Mouse (Mus musculus) limb, embryonic 11.5 days (tissue): Measurements from ENCODE around the gene Wdr61. TPM values are rescaled to one million over a fixed set of nuclear protein-coding genes. Genes with fewer than 3 reads are reported as not detected.

ENCODE experiments used
- ATAC-seq: fragments of 200-750 bp; cut with Nextera tagmentation; 2 replicates; pipeline ENCODE4 v1.8.0; 2017; ENCODE audit warnings: low read depth; ENCODE audit not compliant: insufficient number of reproducible peaks, low FRiP score, low TSS enrichment
- DNase-seq: peaks from one replicate; pipeline ENCODE4 v3.0.0-alpha.2; 2015; ENCODE audit warnings: low spot score
- H3K27ac ChIP-seq: fragments of 300-500 bp; sonication (generic); replicated peaks from 2 replicates; pipeline ENCODE4 v1.5.1; 2014; ENCODE audit warnings: low read depth, mild to moderate bottlenecking, low read length
- H3K27me3 ChIP-seq: fragments of 300-500 bp; sonication (generic); 2 replicates; pipeline ENCODE4 v1.6.1; 2014; ENCODE audit warnings: mild to moderate bottlenecking, low read length, mixed read lengths; ENCODE audit not compliant: control insufficient read depth, insufficient read depth
- H3K36me3 ChIP-seq: fragments of 300-500 bp; sonication (generic); 2 replicates; pipeline ENCODE4 v1.6.1; 2014; ENCODE audit warnings: mild to moderate bottlenecking, low read length, moderate library complexity, mixed read lengths; ENCODE audit not compliant: control insufficient read depth, insufficient read depth
- H3K4me1 ChIP-seq: fragments of 300-500 bp; sonication (generic); 2 replicates; pipeline ENCODE4 v1.6.1; 2014; ENCODE audit warnings: low read length, mixed read lengths; ENCODE audit not compliant: control insufficient read depth, insufficient read depth
- H3K4me2 ChIP-seq: fragments of 300-500 bp; sonication (generic); 2 replicates; pipeline ENCODE4 v1.6.1; 2014; ENCODE audit warnings: low read depth, mild to moderate bottlenecking, moderate library complexity; ENCODE audit not compliant: severe bottlenecking
- H3K4me3 ChIP-seq: fragments of 300-500 bp; sonication (generic); 2 replicates; pipeline ENCODE4 v1.5.1; 2014; ENCODE audit warnings: low read depth, low read length
- H3K9ac ChIP-seq: fragments of 300-500 bp; sonication (generic); 2 replicates; pipeline ENCODE4 v1.6.1; 2014; ENCODE audit warnings: mild to moderate bottlenecking, low read length
- H3K9me3 ChIP-seq: fragments of 300-500 bp; sonication (generic); 2 replicates; pipeline ENCODE4 v1.6.1; 2016; ENCODE audit warnings: low read length; ENCODE audit not compliant: control insufficient read depth
- WGBS: fragments of 180-500 bp; shearing (Covaris S2); extraction: QIAGEN DNeasy Blood & Tissue Kit; methylation state at CpG from one replicate; pipeline ENCODE4 v1.1.7; 2014; 5-methylcytosine and 5-hydroxymethylcytosine counted together
- polyA plus RNA-seq: library from polyadenylated mRNA; unstranded; fragments of >200 nt; fragmentation: Nextera tagmentation; extraction: Ambion mirVana; gene quantifications from 2 replicates; pipeline ENCODE4 v1.2.1, GENCODE M21; 2014

Gene Wdr61
- polyA plus RNA-seq, 1 experiment from 2014 or later = 182 TPM

DNA sequence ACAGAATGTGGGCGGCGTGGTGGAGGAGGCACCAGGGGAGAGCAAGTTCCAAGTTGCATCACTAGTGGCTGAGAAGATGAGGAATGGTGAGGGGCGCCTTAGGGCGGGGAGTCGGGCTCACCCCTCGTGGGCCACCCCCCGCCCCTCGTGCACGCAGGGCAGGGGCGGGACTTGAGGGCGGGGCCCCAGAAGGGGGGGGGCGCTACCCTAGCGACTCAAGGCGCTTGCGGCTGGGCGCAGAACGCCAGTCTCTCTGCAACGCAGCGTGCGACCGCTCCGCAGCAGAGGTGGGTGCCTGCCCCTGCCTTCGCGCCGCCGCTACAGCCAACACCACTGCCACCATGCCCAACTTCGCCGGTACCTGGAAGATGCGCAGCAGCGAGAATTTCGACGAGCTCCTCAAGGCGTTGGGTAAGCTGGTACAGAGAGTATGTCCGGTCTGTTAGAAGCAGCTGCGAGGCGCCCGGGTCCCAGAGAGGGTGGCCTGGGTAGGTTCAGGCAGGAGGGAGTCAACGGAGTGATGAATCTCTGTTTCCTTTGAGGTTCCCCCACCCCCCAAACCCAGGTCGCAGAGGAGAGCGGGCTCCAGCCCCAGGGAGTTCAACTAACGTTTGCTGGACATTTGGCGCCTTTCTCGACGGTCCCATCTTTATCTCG, 30.4 kb upstream of the Wdr61 start, which contains the start of gene Crabp1:
Crabp1 (plus strand) TSS at position 188 of the 657 bp plus-strand sequence.
- Histone ChIP-seq H3K27me3 (peaks cover 5% of the 10 kb centered on the region; the same call in 1 of the 2 replicates), H3K27ac (no peak within 1 kb of the TSS; the same call in 1 of the 2 replicates), H3K4me2 (peak within 1 kb of the TSS; percentile 70), H3K4me1 (peaks cover 12% of the 10 kb centered on the region), H3K36me3 (no peaks in the 10 kb centered on the region), H3K4me3 (peak within 1 kb of the TSS; percentile 46), H3K9ac (peak within 1 kb of the TSS; percentile 47), H3K9me3 (no peaks in the 10 kb centered on the region)
- DNase-seq = peak; percentile 82
- ATAC-seq = peak; percentile 69
- under 1% methylated on average over 40 of the region's 45 CpGs for WGBS

DNA sequence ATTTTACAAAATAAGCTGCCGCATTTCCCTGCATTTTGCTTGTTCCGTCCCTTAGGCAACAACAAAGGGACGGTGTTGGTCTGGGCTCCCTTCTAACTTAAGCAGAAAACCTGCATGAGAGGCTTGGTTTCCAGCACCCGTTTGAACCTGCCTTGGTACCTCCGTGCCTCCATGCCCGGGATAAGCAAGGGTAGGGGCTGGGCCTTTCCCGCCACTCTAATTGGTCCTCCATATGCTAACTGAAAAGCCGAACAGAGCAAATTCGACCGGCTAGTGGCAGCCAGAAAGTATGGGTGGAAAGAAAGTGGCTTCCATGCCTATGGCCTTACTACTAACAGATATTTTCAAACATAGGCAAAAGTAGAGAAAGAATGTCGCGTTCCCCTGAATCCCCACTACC, 29.8 kb upstream of the Wdr61 start:
- 17% methylated on average over 12 of the region's 12 CpGs for WGBS
- Histone ChIP-seq H3K4me2 (peak overlapping the region; percentile 70), H3K27ac (no peak overlapping the region), H3K36me3 (no peaks in the 10 kb centered on the region), H3K4me3 (peak overlapping the region; percentile 46), H3K4me1 (peaks cover 11% of the 10 kb centered on the region), H3K27me3 (peaks cover 5% of the 10 kb centered on the region; the same call in 1 of the 2 replicates), H3K9ac (peak overlapping the region; percentile 47), H3K9me3 (no peaks in the 10 kb centered on the region)
- ATAC-seq (no peak), DNase-seq (peak; percentile 44)

DNA sequence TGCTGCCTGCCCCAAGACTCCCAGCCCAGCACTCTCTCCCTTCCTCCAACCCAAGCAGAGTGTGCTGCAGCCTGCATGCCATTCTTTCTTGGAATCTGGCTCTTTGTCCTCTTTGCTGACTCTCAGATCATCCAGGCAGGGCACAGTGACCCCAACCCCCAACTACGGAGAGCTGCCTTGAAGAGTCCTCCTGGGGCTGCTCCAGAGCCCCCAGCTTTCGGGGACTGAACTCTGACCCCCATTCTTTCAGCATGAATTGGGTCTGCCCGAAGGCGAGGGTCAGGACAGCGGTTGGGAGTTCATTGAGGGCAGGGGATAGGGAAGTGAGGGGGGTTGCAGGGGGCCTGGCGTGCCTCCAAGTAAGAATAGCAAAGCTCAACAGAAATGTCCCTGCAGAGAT, 25.3 kb upstream of the Wdr61 start:
- 38% methylated on average over 6 of the region's 6 CpGs for WGBS
- Histone ChIP-seq H3K27ac (no peak overlapping the region), H3K36me3 (no peaks in the 10 kb centered on the region), H3K9ac (no peak overlapping the region), H3K4me1 (peaks cover 3% of the 10 kb centered on the region; the same call in 1 of the 2 replicates), H3K4me3 (no peak overlapping the region), H3K9me3 (no peaks in the 10 kb centered on the region), H3K27me3 (0 out of 2 replicates have a peak, but pooled peaks cover 3% of the 10 kb centered on the region), H3K4me2 (no peak overlapping the region)
- DNase-seq (no peak), ATAC-seq (no peak)

DNA sequence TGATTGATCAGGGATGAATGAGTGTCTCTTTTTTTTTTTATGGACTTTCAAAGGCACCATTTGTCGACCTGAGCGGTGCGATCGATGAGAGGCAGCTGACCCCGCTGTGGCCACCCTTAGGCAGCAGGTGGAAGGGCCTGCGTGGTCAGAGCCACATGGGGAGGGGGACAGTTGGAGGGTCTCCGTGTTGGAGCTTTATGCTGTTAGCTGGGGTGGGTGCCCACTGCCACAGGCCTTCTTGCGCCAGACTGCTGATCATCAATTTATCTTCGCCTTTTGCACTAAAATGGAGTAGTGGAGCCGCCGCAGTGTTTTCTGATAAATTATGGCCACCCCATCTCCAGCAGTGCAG, 18.6 kb upstream of the Wdr61 start:
- H3K4me3 ChIP-seq = no peak overlapping the region
- ATAC-seq = no peak

DNA sequence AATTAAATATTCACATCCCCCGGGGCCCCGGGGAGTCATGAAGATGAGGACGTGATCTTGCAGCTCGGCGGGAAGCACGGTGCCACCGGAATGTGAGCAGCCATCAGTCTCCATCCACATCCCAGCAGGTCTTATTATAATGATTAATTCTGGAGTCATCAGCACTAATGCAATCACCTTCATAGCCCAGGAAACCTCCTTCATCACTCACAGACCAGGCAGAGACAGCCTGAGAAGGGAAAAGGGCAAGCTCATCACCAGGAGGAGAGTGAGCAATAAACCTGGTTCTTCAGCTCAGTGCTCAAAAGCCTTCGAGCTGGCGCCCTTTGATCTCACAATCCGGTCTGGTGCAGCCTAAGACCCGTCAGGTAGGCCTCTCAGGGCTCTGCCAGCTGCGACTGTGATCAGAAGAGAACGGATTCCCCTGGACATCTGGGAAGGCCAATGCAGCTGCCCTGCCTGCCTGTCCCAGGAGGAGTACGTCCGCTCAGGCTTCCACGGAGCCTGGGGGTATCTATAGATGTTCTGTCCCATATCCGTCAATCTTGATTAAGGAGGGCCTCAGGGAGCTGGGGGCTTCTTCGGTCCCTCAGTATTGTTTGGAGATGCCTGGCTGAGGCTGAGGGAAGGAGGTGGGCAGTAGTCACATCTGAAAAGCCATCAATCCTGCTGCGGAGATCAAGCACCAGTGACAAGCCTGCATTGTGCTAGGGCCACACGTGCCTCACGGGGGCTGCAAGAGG, 18.1 kb upstream of the Wdr61 start:
- no peaks in the 10 kb centered on the region for H3K36me3 ChIP-seq
- WGBS = 8% methylated on average over 21 of the region's 21 CpGs
- peaks cover 5% of the 10 kb centered on the region; the same call in 1 of the 2 replicates for H3K4me1 ChIP-seq
- no peak overlapping the region for H3K4me2 ChIP-seq
- peak; percentile 40 for DNase-seq
- H3K27ac ChIP-seq = no peak overlapping the region
- 0 out of 2 replicates have a peak overlapping the region, but pooled peaks have one; percentile 3 for H3K9ac ChIP-seq
- no peak overlapping the region for H3K4me3 ChIP-seq
- H3K9me3 ChIP-seq = no peaks in the 10 kb centered on the region
- ATAC-seq = no peak
- H3K27me3 ChIP-seq = 0 out of 2 replicates have a peak, but pooled peaks cover 2% of the 10 kb centered on the region

More for the DNA sequence above, 18.6 kb upstream of the Wdr61 start:
- no peak for DNase-seq
- peaks cover 5% of the 10 kb centered on the region; the same call in 1 of the 2 replicates for H3K4me1 ChIP-seq
- H3K4me2 ChIP-seq = no peak overlapping the region
- no peaks in the 10 kb centered on the region for H3K36me3 ChIP-seq
- H3K9me3 ChIP-seq = no peaks in the 10 kb centered on the region
- no peak overlapping the region for H3K9ac ChIP-seq
- no peak overlapping the region for H3K27ac ChIP-seq
- WGBS = 33% methylated on average over 11 of the region's 11 CpGs
- H3K27me3 ChIP-seq = 0 out of 2 replicates have a peak, but pooled peaks cover 2% of the 10 kb centered on the region

DNA sequence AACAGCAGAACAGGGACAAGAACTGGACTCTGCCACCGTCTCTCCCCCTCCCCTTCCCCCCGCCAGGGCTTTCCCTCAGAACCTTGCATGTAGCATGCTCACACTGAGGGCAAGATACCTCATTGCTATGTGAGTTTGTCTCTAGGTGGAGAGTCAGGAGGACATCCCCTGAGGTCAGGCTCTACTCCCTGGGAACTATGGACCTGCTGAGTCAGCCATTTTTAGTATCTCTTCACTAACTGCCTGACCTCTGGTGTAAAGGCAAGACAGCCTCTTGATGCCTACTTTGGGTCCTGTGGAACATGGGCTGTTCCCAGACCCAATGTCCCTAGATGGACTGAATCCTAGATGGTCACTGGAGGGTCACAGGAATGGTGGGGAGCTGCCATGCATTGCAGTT, 17.4 kb upstream of the Wdr61 start:
- no peak overlapping the region for H3K27ac ChIP-seq
- DNase-seq (no peak), ATAC-seq (no peak)
- no peaks in the 10 kb centered on the region for H3K9me3 ChIP-seq
- H3K4me2 ChIP-seq = no peak overlapping the region
- H3K36me3 ChIP-seq = no peaks in the 10 kb centered on the region
- 0 out of 2 replicates have a peak, but pooled peaks cover 2% of the 10 kb centered on the region for H3K27me3 ChIP-seq
- WGBS = 79% methylated on average over 2 of the region's 2 CpGs
- no peak overlapping the region for H3K9ac ChIP-seq
- peaks cover 5% of the 10 kb centered on the region; the same call in 1 of the 2 replicates for H3K4me1 ChIP-seq
- H3K4me3 ChIP-seq = no peak overlapping the region

DNA sequence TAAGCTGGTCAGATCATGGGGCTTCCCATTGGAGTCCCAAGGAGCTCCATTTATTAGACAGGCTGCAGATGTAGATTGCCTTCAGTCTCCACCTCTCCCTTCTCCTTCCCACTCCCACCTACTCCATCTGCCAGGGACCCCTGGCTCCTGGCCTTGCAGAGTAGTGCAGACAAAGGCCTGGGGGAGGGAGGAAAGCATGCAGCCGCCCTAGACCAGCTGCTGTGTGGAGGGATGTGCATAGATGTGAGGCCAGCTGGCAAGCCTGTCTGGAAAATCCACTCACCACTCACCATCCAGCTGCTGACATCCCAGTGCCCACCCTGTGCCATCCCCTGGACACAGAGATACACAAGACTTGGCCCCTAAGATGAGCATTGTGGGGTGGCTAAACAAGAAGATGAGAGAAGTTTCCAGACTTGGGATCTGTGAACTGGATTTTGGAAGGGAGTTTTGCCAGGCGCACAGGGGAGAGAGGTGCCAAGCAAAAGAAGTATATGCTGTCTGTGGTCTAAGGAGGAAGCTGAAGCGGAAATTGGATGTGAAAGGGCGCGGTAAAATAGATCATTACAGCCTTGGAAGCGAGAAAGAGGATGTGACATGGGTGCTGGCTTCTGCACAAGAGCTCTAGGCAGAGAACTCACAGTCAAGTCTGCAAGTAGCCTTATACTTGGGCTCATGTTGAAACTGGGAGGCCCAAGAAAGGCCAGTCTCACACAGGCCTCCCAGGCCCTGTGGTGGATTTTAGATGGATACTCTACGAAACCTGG, 16.1 kb upstream of the Wdr61 start:
- ATAC-seq (no peak), DNase-seq (no peak)
- H3K27me3 ChIP-seq = 0 out of 2 replicates have a peak, but pooled peaks cover 2% of the 10 kb centered on the region
- no peak overlapping the region for H3K4me2 ChIP-seq
- 88% methylated on average over 7 of the region's 7 CpGs for WGBS
- H3K9me3 ChIP-seq = no peaks in the 10 kb centered on the region
- H3K4me3 ChIP-seq = no peak overlapping the region
- no peak overlapping the region for H3K27ac ChIP-seq
- peaks cover 5% of the 10 kb centered on the region; the same call in 1 of the 2 replicates for H3K4me1 ChIP-seq
- no peak overlapping the region for H3K9ac ChIP-seq
- no peaks in the 10 kb centered on the region for H3K36me3 ChIP-seq
